Mouse (Mus musculus): ENCODE data around the gene Tent4a. TPM values are rescaled to one million over a fixed set of nuclear protein-coding genes. Genes with fewer than 3 reads are reported as not detected.

Tent4a gene
- polyA plus RNA-seq, 1 experiment from 2014 or later: 3.1 TPM

GRCm38 (mm10) chr13:69485833-69486232 lies 48.6 kb downstream of the Tent4a start:
- peaks cover 16% of the 10 kb centered on the region for H3K4me1 ChIP-seq (ENCODE audit: insufficient read depth, low read depth, low read length)
- no peak overlapping the region for H3K4me2 ChIP-seq (replicated peaks; ENCODE audit: low read depth, low read length)
- ATAC-seq: no peak
- DNase-seq (ENCODE audit: low spot score): no peak
- no peak overlapping the region for H3K4me3 ChIP-seq (ENCODE audit: low read depth, low read length)
- H3K9ac ChIP-seq (replicated peaks; ENCODE audit: low read depth): no peak overlapping the region
- H3K27me3 ChIP-seq (replicated peaks; ENCODE audit: insufficient read depth, low read length): 0 out of 2 replicates have a peak, but pooled peaks cover 5% of the 10 kb centered on the region
- H3K9me3 ChIP-seq (ENCODE audit: low read length): no peaks in the 10 kb centered on the region
- no peaks in the 10 kb centered on the region for H3K36me3 ChIP-seq (ENCODE audit: insufficient read depth, low read length)
- TF ChIP-seq EP300 (IDR thresholded peaks at IDR 0.05) (no peak), CTCF (IDR thresholded peaks at IDR 0.05) (no peak)
- H3K27ac ChIP-seq (ENCODE audit: low read length): no peak overlapping the region
- WGBS: 59% methylated on average over 7 of the region's 7 CpGs

- no peak overlapping the region for H3K27ac ChIP-seq (ENCODE audit: low read length)
- H3K9me3 ChIP-seq (ENCODE audit: low read length): no peaks in the 10 kb centered on the region
- DNase-seq (ENCODE audit: low spot score) (peak; percentile 53), ATAC-seq (no peak)
- no peak overlapping the region for H3K9ac ChIP-seq (replicated peaks; ENCODE audit: low read depth)
- 9% methylated on average over 6 of the region's 6 CpGs for WGBS
- no peak for TF ChIP-seq EP300 (IDR thresholded peaks at IDR 0.05)
- peak; percentile 78 for TF ChIP-seq CTCF (IDR thresholded peaks at IDR 0.05)
- H3K4me3 ChIP-seq (ENCODE audit: low read depth, low read length): no peak overlapping the region
- no peak overlapping the region for H3K4me2 ChIP-seq (replicated peaks; ENCODE audit: low read depth, low read length)
- peaks cover 16% of the 10 kb centered on the region for H3K4me1 ChIP-seq (ENCODE audit: insufficient read depth, low read depth, low read length)
- H3K27me3 ChIP-seq (replicated peaks; ENCODE audit: insufficient read depth, low read length): 0 out of 2 replicates have a peak, but pooled peaks cover 5% of the 10 kb centered on the region
- H3K36me3 ChIP-seq (ENCODE audit: insufficient read depth, low read length): no peaks in the 10 kb centered on the region
Observed at GRCm38 (mm10) chr13:69485326-69485725, 49.1 kb downstream of the Tent4a start.

DNA sequence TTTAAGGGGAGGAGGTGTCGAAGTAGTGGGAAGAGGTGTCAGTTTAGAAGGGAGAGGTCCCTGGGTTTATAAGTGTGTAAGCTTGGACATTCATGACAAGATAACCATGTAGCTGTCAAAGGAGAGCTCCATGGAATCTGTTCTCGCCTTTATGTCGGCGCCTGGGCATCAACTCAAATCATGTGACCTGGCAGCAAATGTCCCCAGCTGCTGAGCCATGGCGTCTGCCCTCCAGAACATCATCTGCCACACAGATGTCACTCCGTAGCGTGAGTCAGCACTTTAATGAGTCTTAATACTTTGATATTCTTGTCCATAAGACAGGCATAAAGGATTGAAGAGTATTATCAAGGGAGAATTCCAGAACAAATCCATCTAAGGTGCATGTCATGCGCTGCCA lies 51.7 kb downstream of the Tent4a start:
- no peak overlapping the region for H3K9ac ChIP-seq (replicated peaks; ENCODE audit: low read depth)
- no peaks in the 10 kb centered on the region for H3K36me3 ChIP-seq (ENCODE audit: insufficient read depth, low read length)
- peak overlapping the region; percentile 55; the same call in 1 of the 2 replicates for H3K4me2 ChIP-seq (replicated peaks; ENCODE audit: low read depth, low read length)
- 0 out of 2 replicates have a peak, but pooled peaks cover 5% of the 10 kb centered on the region for H3K27me3 ChIP-seq (replicated peaks; ENCODE audit: insufficient read depth, low read length)
- DNase-seq (ENCODE audit: low spot score): no peak
- no peak for TF ChIP-seq EP300 (IDR thresholded peaks at IDR 0.05)
- no peaks in the 10 kb centered on the region for H3K9me3 ChIP-seq (ENCODE audit: low read length)
- H3K4me3 ChIP-seq (ENCODE audit: low read depth, low read length): no peak overlapping the region
- 40% methylated on average over 8 of the region's 8 CpGs for WGBS
- H3K4me1 ChIP-seq (ENCODE audit: insufficient read depth, low read depth, low read length): peaks cover 9% of the 10 kb centered on the region; the same call in 1 of the 2 replicates
- ATAC-seq: no peak
- H3K27ac ChIP-seq (ENCODE audit: low read length): no peak overlapping the region

GRCm38 (mm10) chr13:69481634-69482505 lies 52.5 kb downstream of the Tent4a start:
- H3K4me1 ChIP-seq (ENCODE audit: insufficient read depth, low read depth, low read length): peaks cover 5% of the 10 kb centered on the region; the same call in 1 of the 2 replicates
- 3% methylated on average over 30 of the region's 30 CpGs for WGBS
- ATAC-seq (peak; percentile 68), DNase-seq (ENCODE audit: low spot score) (peak; percentile 73)
- no peak for TF ChIP-seq CTCF (IDR thresholded peaks at IDR 0.05)
- TF ChIP-seq EP300 (IDR thresholded peaks at IDR 0.05): no peak
- H3K27ac ChIP-seq (ENCODE audit: low read length): no peak overlapping the region
- no peak overlapping the region for H3K9ac ChIP-seq (replicated peaks; ENCODE audit: low read depth)
- 0 out of 2 replicates have a peak, but pooled peaks cover 5% of the 10 kb centered on the region for H3K27me3 ChIP-seq (replicated peaks; ENCODE audit: insufficient read depth, low read length)
- H3K4me2 ChIP-seq (replicated peaks; ENCODE audit: low read depth, low read length): peak overlapping the region; percentile 55
- no peaks in the 10 kb centered on the region for H3K9me3 ChIP-seq (ENCODE audit: low read length)
- no peaks in the 10 kb centered on the region for H3K36me3 ChIP-seq (ENCODE audit: insufficient read depth, low read length)
- peak overlapping the region; percentile 14 for H3K4me3 ChIP-seq (ENCODE audit: low read depth, low read length)

- 0 out of 2 replicates have a peak, but pooled peaks cover 5% of the 10 kb centered on the region for H3K27me3 ChIP-seq (replicated peaks; ENCODE audit: insufficient read depth, low read length)
- H3K36me3 ChIP-seq (ENCODE audit: insufficient read depth, low read length): no peaks in the 10 kb centered on the region
- 15% methylated on average over 8 of the region's 8 CpGs for whole genome bisulfite sequencing
- H3K27ac ChIP-seq (ENCODE audit: low read length): no peak overlapping the region
- no peak overlapping the region for H3K9ac ChIP-seq (replicated peaks; ENCODE audit: low read depth)
- no peak for ATAC-seq
- peak overlapping the region; percentile 55; the same call in 1 of the 2 replicates for H3K4me2 ChIP-seq (replicated peaks; ENCODE audit: low read depth, low read length)
- no peaks in the 10 kb centered on the region for H3K9me3 ChIP-seq (ENCODE audit: low read length)
- no peak for DNase-seq (ENCODE audit: low spot score)
- H3K4me3 ChIP-seq (ENCODE audit: low read depth, low read length): no peak overlapping the region
- no peak for TF ChIP-seq EP300 (IDR thresholded peaks at IDR 0.05)
- no peak for TF ChIP-seq CTCF (IDR thresholded peaks at IDR 0.05)
- H3K4me1 ChIP-seq (ENCODE audit: insufficient read depth, low read depth, low read length): peaks cover 5% of the 10 kb centered on the region; the same call in 1 of the 2 replicates
Observed at GRCm38 (mm10) chr13:69481026-69481425, 53.4 kb downstream of the Tent4a start.

GRCm38 (mm10) chr13:69479906-69480305 lies 54.5 kb downstream of the Tent4a start:
- H3K4me2 ChIP-seq (replicated peaks; ENCODE audit: low read depth, low read length): no peak overlapping the region
- TF ChIP-seq EP300 (IDR thresholded peaks at IDR 0.05): no peak
- no peak for TF ChIP-seq CTCF (IDR thresholded peaks at IDR 0.05)
- no peaks in the 10 kb centered on the region for H3K9me3 ChIP-seq (ENCODE audit: low read length)
- no peaks in the 10 kb centered on the region for H3K36me3 ChIP-seq (ENCODE audit: insufficient read depth, low read length)
- no peak overlapping the region for H3K9ac ChIP-seq (replicated peaks; ENCODE audit: low read depth)
- ATAC-seq (no peak), DNase-seq (ENCODE audit: low spot score) (no peak)
- 61% methylated on average over 2 of the region's 2 CpGs for WGBS
- H3K27me3 ChIP-seq (replicated peaks; ENCODE audit: insufficient read depth, low read length): 0 out of 2 replicates have a peak, but pooled peaks cover 5% of the 10 kb centered on the region
- peaks cover 5% of the 10 kb centered on the region; the same call in 1 of the 2 replicates for H3K4me1 ChIP-seq (ENCODE audit: insufficient read depth, low read depth, low read length)
- H3K4me3 ChIP-seq (ENCODE audit: low read depth, low read length): no peak overlapping the region
- H3K27ac ChIP-seq (ENCODE audit: low read length): no peak overlapping the region
